Mouse (Mus musculus) myocyte (in vitro differentiated cells): ENCODE measurements at regions not wholly inside any gene's neighbourhood (a gene's known extent, or its start where the extent isn't known, plus 50 kb on each side); places are given as distances from the start of the nearest gene placed in this dataset.
A peak's percentile ranks its signal among the peaks of the same experiment; 100 is the strongest.

Source experiments
- MYOG ChIP-seq, 3 experiments: IDR thresholded peaks; one replicate each; pipeline ENCODE4 v1.6.1; 2011; ENCODE audit warnings: control low read depth in 2 of 3, low read depth in 2 of 3, mild to moderate bottlenecking in 2 of 3; ENCODE audit not compliant: insufficient read length in 2 of 3, control insufficient read depth in 1 of 3, insufficient read depth in 1 of 3
- POLR2A ChIP-seq: IDR thresholded peaks from one replicate; pipeline ENCODE4 v1.6.1; 2011; ENCODE audit warnings: low read depth, mild to moderate bottlenecking, control low read depth, moderate library complexity; ENCODE audit not compliant: insufficient read length
- REST ChIP-seq: IDR thresholded peaks from one replicate; pipeline ENCODE4 v1.6.1; 2011; ENCODE audit warnings: mild to moderate bottlenecking, control low read depth, moderate library complexity; ENCODE audit not compliant: insufficient read depth, insufficient read length
- TCF12 ChIP-seq: IDR thresholded peaks from one replicate; pipeline ENCODE4 v1.6.1; 2011; ENCODE audit warnings: mild to moderate bottlenecking, control low read depth; ENCODE audit not compliant: poor library complexity, insufficient read depth, severe bottlenecking

- TF ChIP-seq REST (no peak), MYOG (IDR thresholded peaks at IDR 0.05; ENCODE audit: control insufficient read depth in 1 of 3, insufficient read depth in 1 of 3, insufficient read length in 2 of 3, low read depth in 2 of 3) (peak in 2 of 3 experiments; percentile 14 to 55), TCF12 (no peak), POLR2A (no peak)
Observed at GRCm38 (mm10) chr8:10926518-10926915, 81.7 kb downstream of the Irs2 start.
